Comparison of ENCODE assay signal across 26 mouse cellular contexts in the genomic region with DNA sequence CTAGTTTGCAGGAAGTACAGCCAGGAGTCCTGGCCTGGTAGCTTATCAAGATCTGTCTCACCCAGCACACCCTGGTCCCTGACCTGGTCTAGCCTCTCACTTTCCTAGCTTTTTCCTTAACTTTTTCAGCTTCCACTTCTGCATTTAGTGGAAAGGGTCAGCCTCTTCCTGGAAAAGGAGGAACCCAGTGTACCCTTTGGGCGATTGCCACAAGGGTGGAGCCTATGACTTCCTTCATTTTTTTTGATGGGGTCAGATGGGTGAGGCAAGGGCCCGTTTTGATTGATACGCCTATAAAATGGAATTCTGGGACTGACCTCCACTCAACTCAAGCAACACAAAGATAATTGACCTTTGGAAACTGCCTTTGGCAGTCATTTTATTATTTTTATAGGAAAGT.
DNase-seq lines count a peak whose midpoint lies in the region; ATAC-seq and TF ChIP-seq lines count a peak whose summit lies in the region.
"Had no signal": no experiment of that assay in that cellular context is flagged by ENCODE, and none has a peak within 500 bp of the region (broad histone marks: within the 10 kb centered on the region; RNA-seq: fewer than 3 reads in every experiment).

No protein-coding gene starts in this region.

- no peak overlapping the region for H3K9ac ChIP-seq in kidney, embryonic 16.5 days (replicated peaks; ENCODE audit: low read length)
- no peak overlapping the region for H3K9ac ChIP-seq in liver, adult 2 months (ENCODE audit: low read depth, low read length)
- H3K9ac ChIP-seq in liver, postnatal 0 days (replicated peaks) = no peak overlapping the region
- H3K9ac ChIP-seq: heart, embryonic 15.5 days; hindbrain, embryonic 13.5 days; limb, embryonic 12.5 days; midbrain, embryonic 15.5 days; neural tube, embryonic 15.5 days; stomach, embryonic 15.5 days had no signal

- H3K79me2 ChIP-seq in liver, adult 2 months (ENCODE audit: control insufficient read depth, insufficient read depth, low read length) = no peaks in the 10 kb centered on the region

- H3K9me3 ChIP-seq in kidney, embryonic 16.5 days (ENCODE audit: low read length) = no peaks in the 10 kb centered on the region
- no peaks in the 10 kb centered on the region for H3K9me3 ChIP-seq in liver, postnatal 0 days (ENCODE audit: low read length)
- H3K9me3 ChIP-seq: heart, embryonic 15.5 days; hindbrain, embryonic 13.5 days; limb, embryonic 12.5 days; midbrain, embryonic 15.5 days; neural tube, embryonic 15.5 days; stomach, embryonic 15.5 days had no signal

- no peak overlapping the region for H3K4me3 ChIP-seq in kidney, embryonic 16.5 days (ENCODE audit: low read length)
- H3K4me3 ChIP-seq in liver, adult 2 months (ENCODE audit: insufficient read depth, low read depth, low read length) = no peak overlapping the region
- H3K4me3 ChIP-seq in liver, postnatal 0 days (ENCODE audit: low read depth, low read length) = no peak overlapping the region
- H3K4me3 ChIP-seq: erythroblast, embryonic 14.5 days; heart, embryonic 15.5 days; hindbrain, embryonic 13.5 days; limb, embryonic 12.5 days; midbrain, embryonic 15.5 days; neural tube, embryonic 15.5 days; stomach, embryonic 15.5 days had no signal

- H3K4me1 ChIP-seq in kidney, embryonic 16.5 days (ENCODE audit: insufficient read depth, low read length) = peaks cover 3% of the 10 kb centered on the region; the same call in 1 of the 2 replicates
- no peaks in the 10 kb centered on the region for H3K4me1 ChIP-seq in liver, adult 2 months (ENCODE audit: control insufficient read depth, insufficient read depth, low read length)
- H3K4me1 ChIP-seq in liver, postnatal 0 days (ENCODE audit: insufficient read depth) = no peaks in the 10 kb centered on the region
- H3K4me1 ChIP-seq: heart, embryonic 15.5 days; stomach, embryonic 15.5 days had no signal

- TF ChIP-seq POLR2A in liver, adult 2 months (IDR thresholded peaks at IDR 0.05; ENCODE audit: extremely low read depth, insufficient read depth, low read length) = no peak

- H3K4me2 ChIP-seq in kidney, embryonic 16.5 days (replicated peaks; ENCODE audit: low read depth, low read length) = no peak overlapping the region
- no peak overlapping the region for H3K4me2 ChIP-seq in liver, postnatal 0 days (ENCODE audit: low read depth, low read length)
- H3K4me2 ChIP-seq: heart, embryonic 15.5 days; hindbrain, embryonic 13.5 days; limb, embryonic 12.5 days; liver, embryonic 11.5 days; midbrain, embryonic 15.5 days; neural tube, embryonic 15.5 days; stomach, embryonic 15.5 days had no signal

- no peak for ATAC-seq in kidney, embryonic 16.5 days (ENCODE audit: low FRiP score, low TSS enrichment)
- no peak for ATAC-seq in liver, postnatal 0 days
- ATAC-seq: forebrain, embryonic 16.5 days; intestine, postnatal 0 days; midbrain, embryonic 15.5 days had no signal

- WGBS in kidney, embryonic 16.5 days = 45% methylated on average over 3 of the region's 3 CpGs
- 67% methylated on average over 3 of the region's 3 CpGs for WGBS in liver, adult 2 months
- WGBS in liver, postnatal 0 days (ENCODE audit: insufficient replicate concordance) = 48% methylated on average over 3 of the region's 3 CpGs

- intact Hi-C loops in heart, postnatal 10 days (cut with DNase I) = no loop called here

- no peak for TF ChIP-seq EP300 in liver, postnatal 0 days (IDR thresholded peaks at IDR 0.05; ENCODE audit: low read depth)

- H3K27me3 ChIP-seq in kidney, embryonic 16.5 days (ENCODE audit: insufficient read depth, low read length) = no peaks in the 10 kb centered on the region
- no peaks in the 10 kb centered on the region for H3K27me3 ChIP-seq in liver, adult 2 months (ENCODE audit: control insufficient read depth, insufficient read depth, low read length)
- no peaks in the 10 kb centered on the region for H3K27me3 ChIP-seq in liver, postnatal 0 days (ENCODE audit: insufficient read depth, low read length)
- H3K27me3 ChIP-seq: heart, embryonic 15.5 days; hindbrain, embryonic 13.5 days; midbrain, embryonic 15.5 days; neural tube, embryonic 15.5 days; stomach, embryonic 15.5 days had no signal

- no peak overlapping the region for H3K27ac ChIP-seq in kidney, embryonic 16.5 days (ENCODE audit: low read length)
- no peak overlapping the region for H3K27ac ChIP-seq in liver, adult 2 months (replicated peaks; ENCODE audit: insufficient read depth, low read depth, low read length)
- H3K27ac ChIP-seq in liver, postnatal 0 days (ENCODE audit: low read depth) = no peak overlapping the region
- H3K27ac ChIP-seq: heart, embryonic 15.5 days; hindbrain, embryonic 13.5 days; limb, embryonic 12.5 days; midbrain, embryonic 15.5 days; neural tube, embryonic 15.5 days; stomach, embryonic 15.5 days had no signal

- peak; percentile 94 for DNase-seq in heart, adult 11 months
- no peak for DNase-seq in heart, postnatal 10 days
- DNase-seq in kidney, adult 9 months = peak; percentile 1
- peak; percentile 14 for DNase-seq in liver, adult 2 months (ENCODE audit: extremely low read depth, low read depth, low spot score)
- DNase-seq in liver, postnatal 0 days = no peak
- peak; percentile 26 for DNase-seq in hindlimb bud, embryonic 11.5 days (ENCODE audit: extremely low spot score, low read depth, low spot score)
- DNase-seq in frontal cortex, adult 2 months (ENCODE audit: extremely low spot score in 1 of 2, low spot score in 1 of 2) = no peak
- DNase-seq: adrenal gland, adult 8-10 months; cerebellum, adult 2 months; cerebellum, postnatal 14 days; gastrocnemius, postnatal 14 days; retina, postnatal 1 day; right cerebral cortex, postnatal 14 days; thymus, postnatal 14 days had no signal

- TF ChIP-seq CTCF in liver, adult 2 months (IDR thresholded peaks at IDR 0.05; ENCODE audit: low read depth, low read length) = no peak
- no peak for TF ChIP-seq CTCF in liver, postnatal 0 days (IDR thresholded peaks at IDR 0.05; ENCODE audit: low read depth)

- no peaks in the 10 kb centered on the region for H3K36me3 ChIP-seq in kidney, embryonic 16.5 days (ENCODE audit: insufficient read depth, low read length)
- no peaks in the 10 kb centered on the region for H3K36me3 ChIP-seq in liver, adult 2 months (ENCODE audit: control insufficient read depth, insufficient read depth, low read length)
- H3K36me3 ChIP-seq in liver, postnatal 0 days (replicated peaks; ENCODE audit: insufficient read depth, low read length) = no peaks in the 10 kb centered on the region
- H3K36me3 ChIP-seq: G1E; heart, embryonic 15.5 days; hindbrain, embryonic 13.5 days; limb, embryonic 12.5 days; midbrain, embryonic 15.5 days; neural tube, embryonic 15.5 days; stomach, embryonic 15.5 days had no signal

Comparison
In these comparisons a context has a peak if more than half of its experiments do, and no peak if none do; other contexts are left out.
1. DNase-seq: peak in heart, adult 11 months (single experiment), kidney, adult 9 months (single experiment), liver, adult 2 months (single experiment) and hindlimb bud, embryonic 11.5 days (single experiment); none in heart, postnatal 10 days (0 of 2), liver, postnatal 0 days (single experiment) and frontal cortex, adult 2 months (0 of 2).